Mouse (Mus musculus): ENCODE results near the gene Adgre5.

Gene Adgre5

DNA sequence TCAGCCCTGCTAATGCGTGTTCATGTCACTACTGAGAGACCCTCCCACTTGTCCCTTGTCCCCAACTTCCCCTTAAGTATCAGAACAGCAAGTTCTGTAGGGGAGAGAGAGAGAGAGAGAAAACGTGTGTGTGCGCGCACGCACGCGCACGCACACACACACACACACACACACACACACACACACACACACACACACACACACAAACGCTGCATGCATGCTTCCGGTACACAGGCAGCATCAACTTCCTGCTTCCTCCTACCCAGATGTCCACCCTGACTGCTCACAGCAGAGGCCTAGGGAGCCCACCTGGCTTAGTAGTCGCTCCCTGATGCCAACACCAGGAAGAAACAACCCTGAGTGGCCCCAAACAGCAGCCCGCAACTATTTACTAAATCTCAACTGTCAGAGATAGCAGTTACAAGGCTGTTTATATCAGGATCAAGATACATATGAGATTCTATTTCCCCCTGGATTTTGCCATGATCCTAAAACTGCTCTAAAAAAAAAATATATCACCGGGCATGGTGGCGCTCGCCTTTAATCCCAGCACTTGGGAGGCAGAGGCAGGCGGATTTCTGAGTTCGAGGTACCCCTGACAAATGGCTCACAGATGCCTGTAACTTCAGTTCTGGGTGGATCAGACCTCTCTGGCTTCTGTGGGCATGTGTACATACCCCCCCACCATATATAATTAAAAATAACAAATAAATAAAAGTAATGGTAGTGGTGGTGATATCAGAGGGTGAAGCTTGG is 45.6 kb downstream of the Adgre5 start:
- Histone ChIP-seq H3K27me3 (ENCODE audit: control insufficient read depth, insufficient read depth, low read length, poor library complexity, severe bottlenecking) (no peaks in the 10 kb centered on the region), H3K36me3 (ENCODE audit: control insufficient read depth, insufficient read depth, low read length, poor library complexity, severe bottlenecking) (peaks cover 8% of the 10 kb centered on the region; the same call in 1 of the 2 replicates)
- DNase-seq (ENCODE audit: low read depth, low spot score): peak; percentile 72

DNA sequence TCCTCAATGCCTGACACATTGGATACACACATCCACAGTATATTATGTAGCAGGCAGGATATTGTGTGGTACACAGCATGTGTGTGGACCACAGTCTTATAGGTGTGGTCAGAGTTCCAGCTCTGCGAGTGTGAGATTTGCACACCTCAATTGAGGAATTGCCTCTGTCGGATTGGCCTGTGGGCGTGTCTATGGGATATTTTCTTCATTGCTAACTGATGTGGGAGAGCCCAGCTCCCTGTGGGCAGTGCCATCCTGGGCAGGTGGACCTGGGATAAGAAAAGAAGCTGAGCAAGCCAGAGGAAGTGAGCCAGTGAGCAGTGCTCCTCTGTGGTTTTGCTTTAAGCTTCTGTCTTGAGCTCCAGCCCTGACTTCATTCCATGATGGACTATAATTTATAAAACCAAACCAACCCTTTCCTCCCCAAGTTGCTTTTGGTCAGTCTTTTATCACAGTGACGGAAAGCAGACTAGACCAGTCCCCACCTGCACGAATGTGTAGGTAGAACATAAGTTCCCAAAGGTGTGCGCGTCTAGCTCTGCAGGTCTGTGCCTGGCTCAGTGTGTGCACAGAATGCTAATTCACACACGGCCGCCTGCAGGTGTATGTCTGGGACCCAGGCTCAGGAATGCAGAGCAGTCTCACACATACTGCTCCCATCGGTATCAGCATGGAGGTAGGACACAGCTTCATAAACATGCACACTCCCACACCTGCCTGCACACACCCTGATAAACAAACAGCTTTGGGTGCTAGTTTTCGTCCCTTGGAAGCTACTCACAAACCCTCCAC is 46.6 kb downstream of the Adgre5 start:
- DNase-seq (ENCODE audit: low read depth, low spot score): no peak
- H3K36me3 ChIP-seq (ENCODE audit: control insufficient read depth, insufficient read depth, low read length, poor library complexity, severe bottlenecking): peaks cover 11% of the 10 kb centered on the region; the same call in 1 of the 2 replicates
- no peaks in the 10 kb centered on the region for H3K27me3 ChIP-seq (ENCODE audit: control insufficient read depth, insufficient read depth, low read length, poor library complexity, severe bottlenecking)

DNA sequence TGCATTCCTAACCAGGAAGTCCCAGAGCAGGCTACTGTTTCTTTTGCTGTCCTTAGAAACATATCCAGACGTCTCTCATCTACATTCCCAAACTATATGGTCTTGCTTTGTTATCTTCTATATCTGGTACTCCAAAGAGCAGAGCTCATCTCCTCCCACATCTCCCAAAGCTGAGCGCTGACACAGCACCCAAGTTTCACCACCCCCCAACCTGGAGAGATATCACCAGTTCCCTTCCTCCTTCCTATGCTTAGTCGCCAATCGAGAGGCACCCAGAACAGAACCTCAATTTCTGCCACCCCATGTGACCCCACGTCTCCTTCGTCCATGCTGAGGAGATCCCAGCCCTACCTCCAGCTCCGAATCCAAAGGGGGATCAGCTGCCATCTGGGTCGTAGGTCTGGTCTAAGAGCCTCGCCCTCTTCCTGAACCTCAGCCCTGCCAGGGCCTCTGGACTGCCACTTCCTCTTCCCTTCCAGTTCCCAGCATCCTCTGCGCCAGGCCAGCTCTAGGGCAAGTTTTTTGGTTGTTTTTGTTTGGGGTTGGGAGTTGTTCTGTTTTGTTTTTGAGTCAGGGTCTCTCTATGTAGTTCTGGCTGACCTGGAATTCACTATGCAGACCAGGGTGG is 47.4 kb downstream of the Adgre5 start:
- no peaks in the 10 kb centered on the region for H3K27me3 ChIP-seq (ENCODE audit: control insufficient read depth, insufficient read depth, low read length, poor library complexity, severe bottlenecking)
- peak; percentile 28 for DNase-seq (ENCODE audit: low read depth, low spot score)
- H3K36me3 ChIP-seq (ENCODE audit: control insufficient read depth, insufficient read depth, low read length, poor library complexity, severe bottlenecking): peaks cover 11% of the 10 kb centered on the region; the same call in 1 of the 2 replicates

DNA sequence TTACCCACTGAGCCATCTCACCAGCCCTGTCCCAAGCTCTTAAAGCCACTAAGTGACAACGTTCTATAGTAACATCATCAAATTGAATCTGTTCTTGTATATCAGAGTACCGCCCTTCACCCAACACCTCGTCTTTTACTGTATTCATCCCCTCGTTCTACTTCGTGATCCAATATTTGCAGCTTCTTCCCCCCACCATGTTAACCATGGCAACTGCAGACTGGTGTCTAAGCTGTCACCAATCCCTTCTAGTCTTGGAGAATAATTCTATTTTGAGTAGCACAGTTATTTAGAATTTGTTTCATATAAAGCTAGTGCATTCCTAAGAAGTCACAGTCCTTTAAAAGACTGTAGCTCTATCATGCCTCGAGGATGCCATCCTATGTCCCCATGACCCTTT is 51.9 kb downstream of the Adgre5 start:
- no peak for DNase-seq (ENCODE audit: low read depth, low spot score)
- Histone ChIP-seq H3K36me3 (ENCODE audit: control insufficient read depth, insufficient read depth, low read length, poor library complexity, severe bottlenecking) (peaks cover 16% of the 10 kb centered on the region), H3K27me3 (ENCODE audit: control insufficient read depth, insufficient read depth, low read length, poor library complexity, severe bottlenecking) (no peaks in the 10 kb centered on the region)

DNA sequence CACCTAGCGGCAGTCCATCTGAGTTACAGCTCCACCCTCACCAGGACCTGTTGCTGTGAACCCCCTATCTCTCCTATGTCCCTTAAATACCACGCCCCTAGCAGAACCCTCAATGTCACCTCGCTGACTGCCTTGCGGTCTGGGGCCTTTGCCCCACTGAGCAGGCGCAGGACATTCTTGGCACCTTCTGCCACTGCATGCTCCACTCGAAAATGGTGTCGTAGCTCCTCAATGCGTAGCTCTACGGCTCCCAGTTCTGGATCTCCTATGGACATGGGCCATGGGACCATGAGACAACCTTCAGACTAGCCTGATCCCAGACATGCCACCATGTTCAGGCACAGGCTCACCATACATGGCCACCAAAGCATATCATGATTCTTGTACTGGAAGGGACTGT is 56.6 kb downstream of the Adgre5 start:
- H3K27me3 ChIP-seq (ENCODE audit: control insufficient read depth, insufficient read depth, low read length, poor library complexity, severe bottlenecking): no peaks in the 10 kb centered on the region
- no peak for DNase-seq (ENCODE audit: low read depth, low spot score)
- peaks cover 21% of the 10 kb centered on the region for H3K36me3 ChIP-seq (ENCODE audit: control insufficient read depth, insufficient read depth, low read length, poor library complexity, severe bottlenecking)

DNA sequence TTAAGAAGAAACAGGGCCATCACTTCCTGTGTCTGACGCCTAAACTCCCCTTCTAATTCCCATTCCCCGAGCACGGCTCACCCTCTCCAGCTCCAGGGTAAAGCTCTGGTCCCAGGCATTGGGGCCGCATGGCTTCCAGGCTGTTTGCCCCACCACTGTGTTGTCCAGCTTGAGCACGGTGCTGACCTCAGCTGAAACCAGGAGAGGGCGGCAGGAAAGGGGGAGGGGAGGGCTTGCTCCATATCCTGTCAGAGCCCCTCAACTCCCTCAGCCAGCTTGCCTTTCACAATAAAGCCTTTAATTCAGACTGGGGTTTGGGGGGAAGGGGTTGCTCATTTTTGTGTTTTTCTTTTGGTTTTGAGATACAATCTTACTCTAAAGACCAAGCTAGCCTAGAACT is 60.0 kb downstream of the Adgre5 start:
- no peak for DNase-seq (ENCODE audit: low read depth, low spot score)
- Histone ChIP-seq H3K27me3 (ENCODE audit: control insufficient read depth, insufficient read depth, low read length, poor library complexity, severe bottlenecking) (no peaks in the 10 kb centered on the region), H3K36me3 (ENCODE audit: control insufficient read depth, insufficient read depth, low read length, poor library complexity, severe bottlenecking) (peaks cover 29% of the 10 kb centered on the region)

DNA sequence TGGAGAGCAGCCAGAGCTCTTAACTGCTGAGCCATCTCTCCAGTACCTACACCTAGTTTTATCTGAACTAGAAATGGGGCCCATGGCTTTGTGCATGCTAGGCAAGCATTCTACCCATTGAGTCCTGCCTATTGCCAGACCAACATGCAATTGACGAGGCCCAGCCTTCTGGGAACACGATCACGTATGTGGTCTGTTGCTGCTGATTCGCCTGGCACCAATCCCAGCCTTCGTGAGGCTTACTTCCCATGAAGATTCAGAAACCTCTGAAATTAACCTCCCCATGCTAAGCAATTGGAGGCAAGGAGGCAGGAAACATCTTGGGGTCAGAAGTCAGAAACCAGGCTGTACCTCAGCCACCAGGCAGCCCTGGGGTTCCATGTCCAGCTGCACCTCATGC is 60.5 kb downstream of the Adgre5 start:
- Histone ChIP-seq H3K36me3 (ENCODE audit: control insufficient read depth, insufficient read depth, low read length, poor library complexity, severe bottlenecking) (peaks cover 29% of the 10 kb centered on the region), H3K27me3 (ENCODE audit: control insufficient read depth, insufficient read depth, low read length, poor library complexity, severe bottlenecking) (no peaks in the 10 kb centered on the region)
- no peak for DNase-seq (ENCODE audit: low read depth, low spot score)

DNA sequence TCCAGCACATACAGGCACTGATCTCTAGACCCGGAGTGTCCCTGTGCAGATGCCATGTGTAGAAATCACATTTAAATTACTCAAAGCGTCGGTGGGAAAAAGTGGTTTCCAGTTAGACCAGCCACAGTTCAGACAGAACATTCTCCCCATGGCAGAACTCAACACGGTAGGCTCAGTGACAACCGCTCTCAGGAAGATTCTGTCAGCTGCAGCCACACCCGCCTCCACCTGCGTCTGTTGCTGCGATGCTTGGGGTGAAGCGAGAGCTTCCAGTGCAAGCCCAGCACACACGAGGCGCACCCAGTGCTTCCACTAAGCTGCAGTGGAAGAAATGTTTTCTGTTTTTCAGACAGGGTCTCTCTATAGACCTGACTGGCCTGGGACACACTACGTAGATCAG is 61.3 kb downstream of the Adgre5 start:
- H3K36me3 ChIP-seq (ENCODE audit: control insufficient read depth, insufficient read depth, low read length, poor library complexity, severe bottlenecking): peaks cover 25% of the 10 kb centered on the region
- no peak for DNase-seq (ENCODE audit: low read depth, low spot score)
- H3K27me3 ChIP-seq (ENCODE audit: control insufficient read depth, insufficient read depth, low read length, poor library complexity, severe bottlenecking): no peaks in the 10 kb centered on the region

DNA sequence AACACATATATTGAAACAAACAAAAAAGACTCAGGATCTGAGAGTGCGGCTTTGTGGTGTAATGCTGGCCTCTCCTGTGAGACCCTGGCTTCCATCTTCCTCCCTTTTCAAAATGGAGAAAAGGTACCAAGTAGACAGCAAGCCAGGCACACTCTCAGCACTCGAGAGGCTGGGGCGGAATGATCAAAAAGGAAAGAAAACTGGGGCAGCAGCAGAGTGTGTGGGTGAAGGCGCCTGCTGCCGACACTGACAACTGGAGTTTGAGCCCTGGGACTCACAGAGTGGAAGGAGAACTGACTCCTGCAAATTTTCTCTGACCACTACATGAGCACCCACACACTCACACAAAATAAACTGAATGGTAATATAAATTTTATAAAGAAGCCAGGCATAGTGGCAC is 66.6 kb downstream of the Adgre5 start:
- Histone ChIP-seq H3K36me3 (ENCODE audit: control insufficient read depth, insufficient read depth, low read length, poor library complexity, severe bottlenecking) (peaks cover 13% of the 10 kb centered on the region), H3K27me3 (ENCODE audit: control insufficient read depth, insufficient read depth, low read length, poor library complexity, severe bottlenecking) (no peaks in the 10 kb centered on the region)

More for the DNA sequence above, 66.6 kb downstream of the Adgre5 start:
- no peak for DNase-seq (ENCODE audit: low read depth, low spot score)
